ENCODE assay signal across 20 mouse cellular contexts in genomic region chr11:116873987-116874386, GRCm38 (mm10). TPM values are rescaled to one million over a fixed set of nuclear protein-coding genes. Genes with fewer than 3 reads are reported as not detected.
DNase-seq lines count a peak whose midpoint lies in the region; ATAC-seq lines count a peak whose summit lies in the region.
"Had no signal": no experiment of that assay in that cellular context is flagged by ENCODE, and none has a peak within 500 bp of the region (broad histone marks: within the 10 kb centered on the region; RNA-seq: fewer than 3 reads in every experiment).

No protein-coding gene starts in this region.

- H3K36me3 ChIP-seq in limb, embryonic 12.5 days: peaks cover 54% of the 10 kb centered on the region
- H3K36me3 ChIP-seq in limb, embryonic 10.5 days: peaks cover 54% of the 10 kb centered on the region
- peaks cover 3% of the 10 kb centered on the region; the same call in 1 of the 2 replicates for H3K36me3 ChIP-seq in midbrain, embryonic 11.5 days (ENCODE audit: control insufficient read depth, insufficient read depth, low read length)

- H3K27me3 ChIP-seq in limb, embryonic 12.5 days: no peaks in the 10 kb centered on the region
- H3K27me3 ChIP-seq in limb, embryonic 10.5 days (ENCODE audit: low read depth, poor library complexity, severe bottlenecking): no peaks in the 10 kb centered on the region
- H3K27me3 ChIP-seq in midbrain, embryonic 11.5 days (ENCODE audit: control insufficient read depth, insufficient read depth, low read length): no peaks in the 10 kb centered on the region
- H3K27me3 ChIP-seq: hindbrain, embryonic 13.5 days; midbrain, embryonic 13.5 days had no signal

- peak overlapping the region; percentile 53; the same call in 1 of the 2 replicates for H3K27ac ChIP-seq in limb, embryonic 12.5 days
- no peak overlapping the region for H3K27ac ChIP-seq in limb, embryonic 10.5 days
- H3K27ac ChIP-seq in midbrain, embryonic 11.5 days (ENCODE audit: low read depth, low read length): no peak overlapping the region
- H3K27ac ChIP-seq: heart, adult 2 months; hindbrain, embryonic 13.5 days; macrophage; midbrain, embryonic 13.5 days had no signal

- no peak overlapping the region for H3K4me3 ChIP-seq in limb, embryonic 12.5 days (replicated peaks)
- H3K4me3 ChIP-seq in limb, embryonic 10.5 days: no peak overlapping the region
- no peak overlapping the region for H3K4me3 ChIP-seq in midbrain, embryonic 11.5 days (ENCODE audit: low read depth, low read length)
- H3K4me3 ChIP-seq: heart, adult 2 months; hindbrain, embryonic 13.5 days; midbrain, embryonic 13.5 days; myocyte had no signal

- H3K4me1 ChIP-seq in limb, embryonic 12.5 days (replicated peaks): no peaks in the 10 kb centered on the region
- H3K4me1 ChIP-seq in limb, embryonic 10.5 days: 0 out of 2 replicates have a peak, but pooled peaks cover 3% of the 10 kb centered on the region
- no peaks in the 10 kb centered on the region for H3K4me1 ChIP-seq in midbrain, embryonic 11.5 days (ENCODE audit: control insufficient read depth, insufficient read depth, low read length)
- H3K4me1 ChIP-seq: hindbrain, embryonic 13.5 days; midbrain, embryonic 13.5 days had no signal

- intact Hi-C loops in left cerebral cortex, postnatal 36 days (cut with DNase I): no loop called here

- DNase-seq in limb, embryonic 10.5 days (ENCODE audit: low spot score): no peak
- peak; percentile 45 to 60 for DNase-seq in frontal cortex, postnatal 36 days (ENCODE audit: low spot score in 2 of 2)
- DNase-seq in left cerebral cortex, postnatal 36 days (ENCODE audit: low spot score in 2 of 2): peak; percentile 49 to 51
- DNase-seq in adrenal gland, postnatal 4 days (ENCODE audit: low spot score in 2 of 2): no peak
- DNase-seq in midbrain, embryonic 11.5 days (ENCODE audit: low spot score, missing footprints): no peak
- DNase-seq in ovary, adult 18-20 months (ENCODE audit: low spot score): no peak
- DNase-seq: adrenal gland, adult 2 months; cerebellum, adult 9-10 months; heart, adult 2 months; kidney, postnatal 10 days; lung, adult 18-20 months had no signal

- H3K9me3 ChIP-seq in limb, embryonic 12.5 days: 0 out of 2 replicates have a peak, but pooled peaks cover 3% of the 10 kb centered on the region
- no peaks in the 10 kb centered on the region for H3K9me3 ChIP-seq in limb, embryonic 10.5 days (replicated peaks)
- no peaks in the 10 kb centered on the region for H3K9me3 ChIP-seq in midbrain, embryonic 11.5 days (ENCODE audit: control insufficient read depth, low read length)
- H3K9me3 ChIP-seq: hindbrain, embryonic 13.5 days; midbrain, embryonic 13.5 days had no signal

- H3K4me2 ChIP-seq in limb, embryonic 12.5 days: no peak overlapping the region
- no peak overlapping the region for H3K4me2 ChIP-seq in midbrain, embryonic 11.5 days
- H3K4me2 ChIP-seq: hindbrain, embryonic 13.5 days; midbrain, embryonic 13.5 days had no signal

- WGBS in limb, embryonic 12.5 days: 71% methylated on average over 20 of the region's 20 CpGs
- 92% methylated on average over 20 of the region's 20 CpGs for WGBS in limb, embryonic 10.5 days
- WGBS in midbrain, embryonic 11.5 days: 92% methylated on average over 20 of the region's 20 CpGs

- H3K9ac ChIP-seq in limb, embryonic 12.5 days (replicated peaks): no peak overlapping the region
- no peak overlapping the region for H3K9ac ChIP-seq in midbrain, embryonic 11.5 days (ENCODE audit: low read length)
- H3K9ac ChIP-seq: hindbrain, embryonic 13.5 days; midbrain, embryonic 13.5 days had no signal

- no peak for ATAC-seq in limb, embryonic 12.5 days (ENCODE audit: insufficient number of reproducible peaks, insufficient read depth, low FRiP score, low TSS enrichment, low read depth)
- no peak for ATAC-seq in midbrain, embryonic 11.5 days (ENCODE audit: low FRiP score)
- ATAC-seq: CD4-positive, CD25-positive, alpha-beta regulatory T cell, adult 4 months; intestine, postnatal 0 days; midbrain, embryonic 13.5 days had no signal

RNA-seq across cellular contexts. Expression of gene Srsf2, which starts 21.1 kb away (rescaled TPM):
- 1,004 and 1,014 TPM in 2 replicates for polyA plus RNA-seq in limb, embryonic 12.5 days (2016; fragmentation: Nextera tagmentation; extraction: Ambion mirVana)
- 925 and 971 TPM in 2 replicates for polyA plus RNA-seq in limb, embryonic 10.5 days (2016; fragmentation: Nextera tagmentation; extraction: Ambion mirVana)
- total RNA-seq in left cerebral cortex, postnatal 36 days (2021): 100 to 1,000 TPM; 137 to 155 TPM
- total RNA-seq in adrenal gland, postnatal 4 days (2021): 100 to 1,000 TPM; 336 to 337 TPM
- 974 and 988 TPM in 2 replicates for polyA plus RNA-seq in midbrain, embryonic 11.5 days (2014; fragmentation: Nextera tagmentation; extraction: Ambion mirVana)

RNA-seq across cellular contexts. Expression of gene Mfsd11, which starts 21.7 kb away (rescaled TPM):
- polyA plus RNA-seq in limb, embryonic 12.5 days (2016; fragmentation: Nextera tagmentation; extraction: Ambion mirVana): 42.8 and 43.4 TPM in 2 replicates
- 17.9 and 22.5 TPM in 2 replicates for polyA plus RNA-seq in limb, embryonic 10.5 days (2016; fragmentation: Nextera tagmentation; extraction: Ambion mirVana)
- 10 to 100 TPM; 33.2 to 41.6 TPM for total RNA-seq in left cerebral cortex, postnatal 36 days (2021)
- 10 to 100 TPM; 40.9 to 43.9 TPM for total RNA-seq in adrenal gland, postnatal 4 days (2021)
- 28.6 and 30.3 TPM in 2 replicates for polyA plus RNA-seq in midbrain, embryonic 11.5 days (2014; fragmentation: Nextera tagmentation; extraction: Ambion mirVana)

RNA-seq across cellular contexts. Expression of gene Jmjd6, which starts 30.7 kb away (rescaled TPM):
- polyA plus RNA-seq in limb, embryonic 12.5 days (2016; fragmentation: Nextera tagmentation; extraction: Ambion mirVana): 84.5 and 86.2 TPM in 2 replicates
- 93.1 and 111 TPM in 2 replicates for polyA plus RNA-seq in limb, embryonic 10.5 days (2016; fragmentation: Nextera tagmentation; extraction: Ambion mirVana)
- 10 to 100 TPM; 28.4 to 29.1 TPM for total RNA-seq in left cerebral cortex, postnatal 36 days (2021)
- total RNA-seq in adrenal gland, postnatal 4 days (2021): 10 to 100 TPM; 38.6 to 39.2 TPM
- 86.9 and 89.9 TPM in 2 replicates for polyA plus RNA-seq in midbrain, embryonic 11.5 days (2014; fragmentation: Nextera tagmentation; extraction: Ambion mirVana)

RNA-seq across cellular contexts. Expression of gene Mettl23, which starts 30.9 kb away (rescaled TPM):
- polyA plus RNA-seq in limb, embryonic 12.5 days (2016; fragmentation: Nextera tagmentation; extraction: Ambion mirVana): 58.8 and 65.3 TPM in 2 replicates
- 56.5 and 59.5 TPM in 2 replicates for polyA plus RNA-seq in limb, embryonic 10.5 days (2016; fragmentation: Nextera tagmentation; extraction: Ambion mirVana)
- 10 to 100 TPM; 24.4 to 29.5 TPM for total RNA-seq in left cerebral cortex, postnatal 36 days (2021)
- total RNA-seq in adrenal gland, postnatal 4 days (2021): 10 to 100 TPM; 34.1 to 34.2 TPM
- 72.5 and 76.2 TPM in 2 replicates for polyA plus RNA-seq in midbrain, embryonic 11.5 days (2014; fragmentation: Nextera tagmentation; extraction: Ambion mirVana)

RNA-seq across cellular contexts. Expression of gene Mgat5b, which starts 44.7 kb away (rescaled TPM):
- polyA plus RNA-seq in limb, embryonic 12.5 days (2016; fragmentation: Nextera tagmentation; extraction: Ambion mirVana): 1.8 and 2.0 TPM in 2 replicates
- polyA plus RNA-seq in limb, embryonic 10.5 days (2016; fragmentation: Nextera tagmentation; extraction: Ambion mirVana): 1.1 and 1.4 TPM in 2 replicates
- 10 to 100 TPM; 76.5 to 86.1 TPM for total RNA-seq in left cerebral cortex, postnatal 36 days (2021)
- 1 to 10 TPM; 4.1 to 4.5 TPM for total RNA-seq in adrenal gland, postnatal 4 days (2021)
- 5.1 and 6.5 TPM in 2 replicates for polyA plus RNA-seq in midbrain, embryonic 11.5 days (2014; fragmentation: Nextera tagmentation; extraction: Ambion mirVana)
- total RNA-seq: gastrocnemius, adult 8-10 months; MEL had no signal
- polyA plus RNA-seq: CD4-positive, CD25-positive, alpha-beta regulatory T cell, adult 4 months; macrophage; myocyte had no signal

Comparison
In these comparisons a context has a peak if more than half of its experiments do, and no peak if none do; other contexts are left out.
1. DNase-seq: peak in frontal cortex, postnatal 36 days (2 of 2) and left cerebral cortex, postnatal 36 days (2 of 2); none in limb, embryonic 10.5 days (single experiment), adrenal gland, postnatal 4 days (0 of 2), midbrain, embryonic 11.5 days (single experiment) and ovary, adult 18-20 months (single experiment).